Mouse (Mus musculus) G1E (cell line): ENCODE measurements around the gene Il22ra2. TPM values are rescaled to one million over a fixed set of nuclear protein-coding genes. Genes with fewer than 3 reads are reported as not detected.

Experiments used
- ATAC-seq: 2 replicates; pipeline ENCODE4 v1.8.0; 2016; ENCODE audit warnings: mild to moderate bottlenecking; ENCODE audit not compliant: insufficient number of reproducible peaks, poor library complexity, low FRiP score, severe bottlenecking; ENCODE audit errors: extremely low read depth
- DNase-seq: peaks from one replicate; pipeline ENCODE4 v3.0.0; 2012; ENCODE audit warnings: low spot score
- H3K27me3 ChIP-seq: 2 replicates; pipeline ENCODE4 v1.6.1; 2012; ENCODE audit warnings: mild to moderate bottlenecking, low read length, inconsistent platforms; ENCODE audit not compliant: insufficient read depth
- H3K36me3 ChIP-seq: replicated peaks from 2 replicates; pipeline ENCODE3; 2012; ENCODE audit warnings: mild to moderate bottlenecking, inconsistent platforms
- H3K4me1 ChIP-seq: 2 replicates; pipeline ENCODE4 v1.6.1; 2012; ENCODE audit warnings: low read depth, low read length, inconsistent platforms, mixed read lengths; ENCODE audit not compliant: insufficient read depth
- H3K4me3 ChIP-seq: 2 replicates; pipeline ENCODE4 v1.5.1; 2012; ENCODE audit warnings: low read depth, mild to moderate bottlenecking, inconsistent platforms, low read length, moderate library complexity, mixed read lengths
- H3K9me3 ChIP-seq: replicated peaks from 2 replicates; pipeline ENCODE4 v1.6.1; 2012; ENCODE audit warnings: inconsistent platforms
- CTCF ChIP-seq: IDR thresholded peaks from 2 replicates; pipeline ENCODE4 v1.5.1; 2012; ENCODE audit warnings: low read depth, low read length, inconsistent platforms, mixed read lengths
- GATA1 ChIP-seq: IDR thresholded peaks from 2 replicates; pipeline ENCODE4 v1.6.1; 2012; ENCODE audit warnings: borderline replicate concordance, low read length, inconsistent platforms, mixed read lengths
- GATA2 ChIP-seq: IDR thresholded peaks from 2 replicates; pipeline ENCODE4 v1.6.1; 2012; ENCODE audit warnings: low read depth, low read length, inconsistent platforms, borderline replicate concordance
- POLR2AphosphoS5 ChIP-seq: IDR thresholded peaks from 2 replicates; pipeline ENCODE4 v1.6.1; 2012; ENCODE audit warnings: low read depth, low read length, inconsistent platforms; ENCODE audit not compliant: insufficient replicate concordance
- TAL1 ChIP-seq: conservative IDR thresholded peaks from 2 replicates; pipeline ENCODE4 v1.6.1; 2012; ENCODE audit warnings: low read depth, low read length, inconsistent platforms, mixed read lengths
- polyA plus RNA-seq: library from polyadenylated mRNA; stranded (reverse); fragments of >175 nt; gene quantifications from 2 replicates; pipeline ENCODE4 v1.2.3, GENCODE M21; 2012
- total RNA-seq, 2 experiments: library from RNA; stranded (forward) in 1 of 2; stranded (reverse) in 1 of 2; fragments of 200-1000 nt in 1 of 2; fragments of >200 nt in 1 of 2; fragmentation: Nextera tagmentation in 1 of 2; gene quantifications; 2 replicates each; pipeline ENCODE4 v1.2.3; 2014 to 2017

Il22ra2 gene
- total and polyA plus RNA-seq, 3 experiments = 0.22 TPM; not detected in 2

GRCm38 (mm10) chr10:19591641-19592441, 30.0 kb upstream of the Il22ra2 start, which contains the start of gene Ifngr1:
TSS of gene Ifngr1 (plus strand) at chr10:19591949.
- no peak for TF ChIP-seq CTCF
- no peak for TF ChIP-seq TAL1
- ATAC-seq (peak; percentile 98), DNase-seq (peak; percentile 96)
- Histone ChIP-seq H3K9me3 (no peaks in the 10 kb centered on the region), H3K4me1 (peaks cover 47% of the 10 kb centered on the region), H3K36me3 (peaks cover 19% of the 10 kb centered on the region), H3K4me3 (peak within 1 kb of the TSS; percentile 84), H3K27me3 (no peaks in the 10 kb centered on the region)

GRCm38 (mm10) chr10:19592556-19592955, 29.2 kb upstream of the Il22ra2 start:
- Histone ChIP-seq H3K4me3 (peak overlapping the region; percentile 84), H3K36me3 (peaks cover 21% of the 10 kb centered on the region), H3K4me1 (peaks cover 47% of the 10 kb centered on the region), H3K9me3 (no peaks in the 10 kb centered on the region), H3K27me3 (no peaks in the 10 kb centered on the region)
- TF ChIP-seq CTCF (no peak), GATA2 (no peak), POLR2AphosphoS5 (no peak), TAL1 (no peak), GATA1 (no peak)
- DNase-seq (no peak), ATAC-seq (no peak)

GRCm38 (mm10) chr10:19593296-19593695, 28.5 kb upstream of the Il22ra2 start:
- Histone ChIP-seq H3K4me3 (no peak overlapping the region), H3K4me1 (peaks cover 43% of the 10 kb centered on the region), H3K27me3 (no peaks in the 10 kb centered on the region), H3K36me3 (peaks cover 28% of the 10 kb centered on the region), H3K9me3 (no peaks in the 10 kb centered on the region)
- ATAC-seq (no peak), DNase-seq (no peak)
- TF ChIP-seq POLR2AphosphoS5 (no peak), GATA1 (no peak), CTCF (no peak), GATA2 (no peak), TAL1 (no peak)

GRCm38 (mm10) chr10:19594201-19594905, 27.4 kb upstream of the Il22ra2 start:
- H3K4me3 ChIP-seq = no peak overlapping the region
- DNase-seq (no peak), ATAC-seq (no peak)
- no peak for TF ChIP-seq GATA1
- H3K36me3 ChIP-seq = peaks cover 37% of the 10 kb centered on the region
- H3K4me1 ChIP-seq = peaks cover 43% of the 10 kb centered on the region
- H3K9me3 ChIP-seq = no peaks in the 10 kb centered on the region
- H3K27me3 ChIP-seq = no peaks in the 10 kb centered on the region

GRCm38 (mm10) chr10:19596866-19597265, 24.9 kb upstream of the Il22ra2 start:
- Histone ChIP-seq H3K36me3 (peaks cover 51% of the 10 kb centered on the region), H3K27me3 (no peaks in the 10 kb centered on the region), H3K4me1 (peaks cover 25% of the 10 kb centered on the region; the same call in 1 of the 2 replicates), H3K9me3 (no peaks in the 10 kb centered on the region), H3K4me3 (no peak overlapping the region)
- ATAC-seq = no peak
- TF ChIP-seq GATA1 (no peak), POLR2AphosphoS5 (no peak), CTCF (no peak), TAL1 (no peak), GATA2 (no peak)
- no peak for DNase-seq

GRCm38 (mm10) chr10:19598091-19598490, 23.7 kb upstream of the Il22ra2 start:
- H3K36me3 ChIP-seq = peaks cover 63% of the 10 kb centered on the region
- TF ChIP-seq TAL1 = no peak
- no peak for TF ChIP-seq CTCF
- TF ChIP-seq GATA1 = no peak
- no peak for TF ChIP-seq POLR2AphosphoS5
- no peak for TF ChIP-seq GATA2
- H3K4me1 ChIP-seq = peaks cover 16% of the 10 kb centered on the region; the same call in 1 of the 2 replicates
- DNase-seq = no peak
- H3K4me3 ChIP-seq = no peak overlapping the region
- no peaks in the 10 kb centered on the region for H3K27me3 ChIP-seq
- ATAC-seq = no peak
- no peaks in the 10 kb centered on the region for H3K9me3 ChIP-seq
